25 mouse cellular contexts compared by ENCODE assay signal in genomic region chr5:77488969-77489368, GRCm38 (mm10).
A peak's percentile ranks its signal among the peaks of the same experiment; 100 is the strongest.
DNase-seq lines count a peak whose midpoint lies in the region; ATAC-seq and TF ChIP-seq lines count a peak whose summit lies in the region.
"Had no signal": no experiment of that assay in that cellular context is flagged by ENCODE, and none has a peak within 500 bp of the region (broad histone marks: within the 10 kb centered on the region; RNA-seq: fewer than 3 reads in every experiment).

No protein-coding gene starts in this region.

- no peak overlapping the region for H3K9ac ChIP-seq in forebrain, embryonic 11.5 days (ENCODE audit: low read length)
- H3K9ac ChIP-seq in forebrain, postnatal 0 days = no peak overlapping the region
- H3K9ac ChIP-seq in limb, embryonic 14.5 days (ENCODE audit: low read depth, low read length, severe bottlenecking) = no peak overlapping the region
- H3K9ac ChIP-seq in kidney, embryonic 16.5 days (replicated peaks; ENCODE audit: low read length) = no peak overlapping the region
- H3K9ac ChIP-seq: embryonic facial prominence, embryonic 15.5 days; hindbrain, embryonic 15.5 days; liver, embryonic 15.5 days; lung, embryonic 15.5 days; midbrain, embryonic 12.5 days; neural tube, embryonic 12.5 days had no signal

- 36% methylated on average over 5 of the region's 5 CpGs for WGBS in forebrain, embryonic 11.5 days
- WGBS in forebrain, postnatal 0 days = 32% methylated on average over 5 of the region's 5 CpGs
- WGBS in limb, embryonic 14.5 days = 29% methylated on average over 5 of the region's 5 CpGs
- WGBS in kidney, embryonic 16.5 days = 79% methylated on average over 5 of the region's 5 CpGs

- H3K4me2 ChIP-seq in forebrain, embryonic 11.5 days (ENCODE audit: low read depth, low read length, severe bottlenecking) = no peak overlapping the region
- no peak overlapping the region for H3K4me2 ChIP-seq in forebrain, postnatal 0 days (ENCODE audit: low read depth)
- H3K4me2 ChIP-seq in limb, embryonic 14.5 days (replicated peaks; ENCODE audit: low read depth, low read length, severe bottlenecking) = no peak overlapping the region
- no peak overlapping the region for H3K4me2 ChIP-seq in kidney, embryonic 16.5 days (replicated peaks; ENCODE audit: low read depth, low read length)
- H3K4me2 ChIP-seq: hindbrain, embryonic 15.5 days; liver, embryonic 15.5 days; lung, embryonic 15.5 days had no signal

- peak; percentile 36; the same call in 1 of the 2 replicates for ATAC-seq in forebrain, embryonic 11.5 days (replicated peaks; ENCODE audit: low FRiP score)
- no peak for ATAC-seq in forebrain, postnatal 0 days
- no peak for ATAC-seq in limb, embryonic 14.5 days (ENCODE audit: low FRiP score, low read depth)
- ATAC-seq in kidney, embryonic 16.5 days (ENCODE audit: low FRiP score, low TSS enrichment) = no peak
- no peak for ATAC-seq in granulocyte monocyte progenitor cell, adult 5-6 weeks (replicated peaks; ENCODE audit: poor library complexity, severe bottlenecking)
- ATAC-seq: Patski had no signal

- TF ChIP-seq POLR2A in limb, embryonic 14.5 days (IDR thresholded peaks at IDR 0.05; ENCODE audit: borderline replicate concordance, extremely low read depth, insufficient read depth, insufficient read length) = no peak

- no peak for TF ChIP-seq CTCF in forebrain, postnatal 0 days (IDR thresholded peaks at IDR 0.05; ENCODE audit: low read depth)

- DNase-seq in forebrain, embryonic 11.5 days (ENCODE audit: low spot score) = no peak
- no peak for DNase-seq in forebrain, postnatal 0 days
- DNase-seq in embryo, embryonic 11 days = peak; percentile 37
- peak; percentile 35 for DNase-seq in forelimb bud, embryonic 11.5 days (ENCODE audit: low read depth, low spot score)
- DNase-seq in limb, embryonic 14.5 days (ENCODE audit: low spot score) = no peak
- DNase-seq: adrenal gland, postnatal 10 days; cerebellum, adult 11 months; cerebellum, adult 9-10 months; gastrocnemius, postnatal 10 days; heart, postnatal 14 days; kidney, adult 2 months; thymus, postnatal 4 days had no signal

- peaks cover 10% of the 10 kb centered on the region for H3K4me1 ChIP-seq in forebrain, embryonic 11.5 days (replicated peaks; ENCODE audit: control insufficient read depth, insufficient read depth, low read length)
- peaks cover 4% of the 10 kb centered on the region; the same call in 1 of the 2 replicates for H3K4me1 ChIP-seq in forebrain, postnatal 0 days (ENCODE audit: insufficient read depth)
- peaks cover 21% of the 10 kb centered on the region for H3K4me1 ChIP-seq in limb, embryonic 14.5 days (ENCODE audit: control insufficient read depth, insufficient read depth, low read length)
- H3K4me1 ChIP-seq in kidney, embryonic 16.5 days (ENCODE audit: insufficient read depth, low read length) = peaks cover 15% of the 10 kb centered on the region
- H3K4me1 ChIP-seq: liver, embryonic 15.5 days; megakaryocyte, embryonic 14.5 days had no signal

- H3K36me3 ChIP-seq in forebrain, embryonic 11.5 days (ENCODE audit: control insufficient read depth, insufficient read depth, low read length) = no peaks in the 10 kb centered on the region
- no peaks in the 10 kb centered on the region for H3K36me3 ChIP-seq in forebrain, postnatal 0 days (ENCODE audit: insufficient read depth)
- H3K36me3 ChIP-seq in limb, embryonic 14.5 days (ENCODE audit: control insufficient read depth, insufficient read depth, low read length) = no peaks in the 10 kb centered on the region
- no peaks in the 10 kb centered on the region for H3K36me3 ChIP-seq in kidney, embryonic 16.5 days (ENCODE audit: insufficient read depth, low read length)
- H3K36me3 ChIP-seq: embryonic facial prominence, embryonic 15.5 days; hindbrain, embryonic 10.5 days; hindbrain, embryonic 15.5 days; liver, embryonic 15.5 days; lung, embryonic 15.5 days; midbrain, embryonic 12.5 days; neural tube, embryonic 12.5 days had no signal

- H3K27me3 ChIP-seq in forebrain, embryonic 11.5 days (ENCODE audit: control insufficient read depth, insufficient read depth, low read length) = no peaks in the 10 kb centered on the region
- H3K27me3 ChIP-seq in forebrain, postnatal 0 days (ENCODE audit: insufficient read depth, low read length) = no peaks in the 10 kb centered on the region
- H3K27me3 ChIP-seq in limb, embryonic 14.5 days (ENCODE audit: control insufficient read depth, insufficient read depth, low read length) = no peaks in the 10 kb centered on the region
- H3K27me3 ChIP-seq in kidney, embryonic 16.5 days (ENCODE audit: insufficient read depth, low read length) = no peaks in the 10 kb centered on the region
- H3K27me3 ChIP-seq: embryonic facial prominence, embryonic 15.5 days; hindbrain, embryonic 15.5 days; liver, embryonic 15.5 days; lung, embryonic 15.5 days; megakaryocyte, embryonic 14.5 days; neural tube, embryonic 12.5 days; Patski had no signal

- no peak overlapping the region for H3K4me3 ChIP-seq in forebrain, embryonic 11.5 days (ENCODE audit: low read depth, low read length)
- no peak overlapping the region for H3K4me3 ChIP-seq in forebrain, postnatal 0 days (ENCODE audit: low read depth, low read length)
- H3K4me3 ChIP-seq in limb, embryonic 14.5 days (replicated peaks; ENCODE audit: low read length) = no peak overlapping the region
- H3K4me3 ChIP-seq in kidney, embryonic 16.5 days (ENCODE audit: low read length) = no peak overlapping the region
- H3K4me3 ChIP-seq: embryonic facial prominence, embryonic 15.5 days; hindbrain, embryonic 15.5 days; liver, embryonic 15.5 days; lung, embryonic 15.5 days; megakaryocyte, embryonic 14.5 days; midbrain, embryonic 12.5 days; myocyte; neural tube, embryonic 12.5 days had no signal

- H3K27ac ChIP-seq in forebrain, embryonic 11.5 days (ENCODE audit: low read depth, low read length) = peak overlapping the region; percentile 64; the same call in 1 of the 2 replicates
- no peak overlapping the region for H3K27ac ChIP-seq in forebrain, postnatal 0 days (ENCODE audit: low read depth, low read length)
- peak overlapping the region; percentile 61; the same call in 1 of the 2 replicates for H3K27ac ChIP-seq in limb, embryonic 14.5 days (replicated peaks; ENCODE audit: low read depth, low read length)
- no peak overlapping the region for H3K27ac ChIP-seq in kidney, embryonic 16.5 days (ENCODE audit: low read length)
- H3K27ac ChIP-seq: kidney, postnatal 0 days; liver, embryonic 15.5 days; lung, embryonic 15.5 days; midbrain, embryonic 12.5 days; neural tube, embryonic 12.5 days had no signal

- no peaks in the 10 kb centered on the region for H3K9me3 ChIP-seq in forebrain, embryonic 11.5 days (ENCODE audit: control insufficient read depth, low read length)
- H3K9me3 ChIP-seq in forebrain, postnatal 0 days (ENCODE audit: low read length) = no peaks in the 10 kb centered on the region
- H3K9me3 ChIP-seq in limb, embryonic 14.5 days (ENCODE audit: control insufficient read depth, low read length) = no peaks in the 10 kb centered on the region
- no peaks in the 10 kb centered on the region for H3K9me3 ChIP-seq in kidney, embryonic 16.5 days (ENCODE audit: low read length)
- H3K9me3 ChIP-seq: embryonic facial prominence, embryonic 15.5 days; hindbrain, embryonic 10.5 days; hindbrain, embryonic 15.5 days; liver, embryonic 15.5 days; lung, embryonic 15.5 days; midbrain, embryonic 12.5 days; neural tube, embryonic 12.5 days had no signal

Comparison
In these comparisons a context has a peak if more than half of its experiments do, and no peak if none do; other contexts are left out.
1. H3K27ac ChIP-seq: peak in forebrain, embryonic 11.5 days (single experiment) and limb, embryonic 14.5 days (single experiment); none in forebrain, postnatal 0 days (single experiment) and kidney, embryonic 16.5 days (single experiment).
2. DNase-seq: peak in embryo, embryonic 11 days (single experiment) and forelimb bud, embryonic 11.5 days (single experiment); none in forebrain, embryonic 11.5 days (single experiment), forebrain, postnatal 0 days (single experiment) and limb, embryonic 14.5 days (single experiment).